Mouse (Mus musculus): ENCODE measurements around the gene Pwwp2b. TPM values are rescaled to one million over a fixed set of nuclear protein-coding genes. Genes with fewer than 3 reads are reported as not detected.

Gene Pwwp2b
- polyA plus RNA-seq, 1 experiment from 2014 or later: 11.6 TPM

DNA sequence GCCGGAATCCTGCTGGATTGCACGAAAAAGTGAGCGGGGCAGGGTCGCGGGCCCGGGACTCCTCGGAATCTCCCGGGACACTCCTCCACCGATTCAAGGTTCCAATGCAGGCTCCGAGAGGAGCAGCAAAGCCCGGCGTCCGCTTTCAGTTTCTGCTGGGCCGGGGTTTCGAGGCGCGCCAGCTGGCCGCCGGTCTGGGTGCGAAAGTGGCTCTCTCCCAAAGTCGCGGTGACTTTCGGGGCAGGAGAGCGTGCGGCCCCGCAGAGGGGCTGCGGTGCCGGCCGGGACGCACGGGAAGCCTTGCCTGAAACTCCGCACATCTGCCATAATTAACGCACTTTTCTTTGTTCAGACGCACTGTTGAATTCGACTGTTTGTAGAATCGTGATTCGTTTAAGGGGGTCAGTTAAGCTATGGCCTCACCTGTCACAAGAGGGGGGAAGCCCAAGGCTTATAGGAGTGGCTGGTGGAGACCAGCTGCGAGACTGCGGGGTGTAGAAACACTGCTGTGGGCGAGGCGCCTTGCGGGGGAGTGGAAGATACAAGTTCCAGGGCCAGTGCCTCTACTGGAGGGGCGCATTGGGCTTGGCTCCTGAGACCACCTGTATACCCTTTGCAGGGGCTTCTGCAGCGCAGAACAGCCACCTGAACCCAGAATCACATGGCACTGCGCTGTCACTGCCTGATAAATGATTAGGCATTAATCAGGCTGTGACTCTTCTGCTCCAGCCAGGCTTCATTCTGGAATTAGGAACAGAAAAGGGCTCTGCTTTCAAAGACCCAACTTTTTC lies 528 bp downstream of the Pwwp2b start:
- H3K27ac ChIP-seq (replicated peaks; ENCODE audit: low read depth, low read length): peak overlapping the region; percentile 82
- no peaks in the 10 kb centered on the region for H3K27me3 ChIP-seq (replicated peaks; ENCODE audit: control insufficient read depth, insufficient read depth, low read length)
- peak overlapping the region; percentile 98 for H3K4me2 ChIP-seq (ENCODE audit: low read depth, low read length)
- no peaks in the 10 kb centered on the region for H3K9me3 ChIP-seq (ENCODE audit: control insufficient read depth, low read length)
- peaks cover 41% of the 10 kb centered on the region for H3K4me1 ChIP-seq (ENCODE audit: control insufficient read depth, insufficient read depth, low read length)
- H3K36me3 ChIP-seq (ENCODE audit: control insufficient read depth, insufficient read depth, low read length): no peaks in the 10 kb centered on the region
- ATAC-seq (ENCODE audit: low read depth) (0 out of 2 replicates have a peak, but pooled peaks have one; percentile 4), DNase-seq (ENCODE audit: low spot score) (no peak)
- WGBS: under 1% methylated on average over 31 of the region's 45 CpGs
- H3K9ac ChIP-seq (ENCODE audit: low read depth, low read length): peak overlapping the region; percentile 86
- H3K4me3 ChIP-seq (ENCODE audit: low read depth, low read length): peak overlapping the region; percentile 74

DNA sequence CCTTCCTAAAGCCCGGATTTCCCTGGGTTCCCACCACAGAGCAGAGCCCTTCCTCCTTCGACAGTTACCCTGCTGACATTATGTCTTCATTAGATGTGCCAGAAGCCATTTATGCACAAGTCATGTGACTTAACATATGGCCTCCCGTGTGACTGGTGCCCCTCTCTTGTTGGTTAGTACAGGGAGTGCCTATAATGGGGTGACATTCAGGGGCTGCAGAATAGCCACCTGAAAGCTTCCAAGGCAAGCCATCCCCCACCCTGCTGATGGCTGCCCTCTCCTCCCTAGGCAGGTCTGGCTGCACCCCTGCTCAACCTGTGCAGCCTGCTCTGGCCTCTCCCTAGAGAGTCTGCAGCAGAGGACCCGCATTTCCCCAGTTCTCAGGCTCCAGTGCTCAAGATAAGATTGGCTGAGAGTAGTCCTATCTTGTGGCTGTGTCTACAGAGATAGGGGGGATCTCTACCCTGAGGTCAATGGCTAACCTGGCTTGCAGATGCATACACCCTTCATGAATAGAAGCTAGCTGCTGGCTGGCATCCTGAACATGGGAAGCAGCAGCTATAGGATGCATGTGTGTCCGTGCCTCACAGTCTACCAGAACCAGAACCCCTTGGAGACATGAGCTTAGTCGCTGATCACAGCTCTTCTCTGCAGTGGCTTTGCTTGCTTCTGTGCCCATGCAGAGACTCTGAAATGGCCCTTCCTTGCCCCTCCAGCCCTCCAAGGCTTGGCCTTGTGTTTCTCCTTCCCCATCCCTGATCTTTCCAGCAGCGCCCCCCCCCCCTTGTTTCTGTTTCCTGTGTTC lies 1.3 kb downstream of the Pwwp2b start:
- peaks cover 41% of the 10 kb centered on the region for H3K4me1 ChIP-seq (ENCODE audit: control insufficient read depth, insufficient read depth, low read length)
- no peak for DNase-seq (ENCODE audit: low spot score)
- WGBS: 35% methylated on average over 7 of the region's 7 CpGs

DNA sequence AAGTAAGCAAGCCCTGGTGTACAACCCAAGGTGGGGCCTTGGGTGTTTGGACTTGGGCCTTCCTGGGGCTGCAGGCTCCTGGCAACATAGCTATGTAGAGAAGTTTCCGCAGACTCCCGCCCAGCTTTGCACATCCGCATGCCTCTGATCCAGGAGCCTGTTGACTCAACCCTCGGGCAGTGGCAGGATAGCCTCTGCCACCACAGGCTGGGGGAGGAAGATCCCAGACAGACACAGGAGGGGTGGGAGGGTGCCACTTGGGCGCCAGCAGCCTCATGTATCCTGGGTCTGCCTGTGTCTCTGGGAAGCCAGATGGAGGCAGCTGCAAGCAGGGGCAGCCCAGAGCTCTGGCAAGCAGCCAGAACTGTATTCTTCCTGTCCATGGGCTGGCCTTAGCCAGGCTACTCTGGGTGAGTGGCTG lies 3.6 kb downstream of the Pwwp2b start:
- no peak overlapping the region for H3K4me3 ChIP-seq (ENCODE audit: low read depth, low read length)
- 72% methylated on average over 5 of the region's 5 CpGs for WGBS
- H3K9me3 ChIP-seq (ENCODE audit: control insufficient read depth, low read length): no peaks in the 10 kb centered on the region
- peaks cover 19% of the 10 kb centered on the region for H3K36me3 ChIP-seq (ENCODE audit: control insufficient read depth, insufficient read depth, low read length)
- ATAC-seq (ENCODE audit: low read depth): no peak
- peak; percentile 84 for DNase-seq (ENCODE audit: low spot score)
- H3K9ac ChIP-seq (ENCODE audit: low read depth, low read length): 0 out of 2 replicates have a peak overlapping the region, but pooled peaks have one; percentile 11
- H3K27ac ChIP-seq (replicated peaks; ENCODE audit: low read depth, low read length): peak overlapping the region; percentile 57
- no peaks in the 10 kb centered on the region for H3K27me3 ChIP-seq (replicated peaks; ENCODE audit: control insufficient read depth, insufficient read depth, low read length)
- H3K4me1 ChIP-seq (ENCODE audit: control insufficient read depth, insufficient read depth, low read length): peaks cover 38% of the 10 kb centered on the region
- no peak overlapping the region for H3K4me2 ChIP-seq (ENCODE audit: low read depth, low read length)

More for the DNA sequence above, 1.3 kb downstream of the Pwwp2b start:
- Histone ChIP-seq H3K9ac (ENCODE audit: low read depth, low read length) (peak overlapping the region; percentile 86), H3K27me3 (replicated peaks; ENCODE audit: control insufficient read depth, insufficient read depth, low read length) (no peaks in the 10 kb centered on the region), H3K4me2 (ENCODE audit: low read depth, low read length) (peak overlapping the region; percentile 98), H3K4me3 (ENCODE audit: low read depth, low read length) (peak overlapping the region; percentile 74), H3K9me3 (ENCODE audit: control insufficient read depth, low read length) (no peaks in the 10 kb centered on the region), H3K27ac (replicated peaks; ENCODE audit: low read depth, low read length) (no peak overlapping the region), H3K36me3 (ENCODE audit: control insufficient read depth, insufficient read depth, low read length) (no peaks in the 10 kb centered on the region)
- no peak for ATAC-seq (ENCODE audit: low read depth)

DNA sequence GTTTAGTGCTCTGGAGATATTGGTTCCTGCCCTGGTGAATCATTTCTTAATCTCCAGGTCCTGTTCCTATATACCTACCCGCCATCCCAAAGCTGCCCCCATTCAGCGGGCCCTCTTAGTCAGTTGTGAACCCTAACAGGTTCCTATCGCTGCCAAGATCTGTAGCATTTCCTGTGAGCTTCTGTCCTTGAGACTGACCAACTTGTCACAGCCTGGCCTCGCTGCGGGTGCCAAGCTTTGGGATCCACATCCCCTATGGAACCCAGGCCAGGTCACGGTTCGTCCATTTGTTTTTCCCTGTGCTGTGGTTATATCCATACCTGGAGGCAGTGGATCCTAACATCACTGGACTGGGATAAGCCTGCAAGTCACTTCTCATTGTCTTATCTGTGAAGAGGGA lies 4.3 kb downstream of the Pwwp2b start:
- H3K4me3 ChIP-seq (ENCODE audit: low read depth, low read length): no peak overlapping the region
- peaks cover 32% of the 10 kb centered on the region for H3K4me1 ChIP-seq (ENCODE audit: control insufficient read depth, insufficient read depth, low read length)
- no peak overlapping the region for H3K27ac ChIP-seq (replicated peaks; ENCODE audit: low read depth, low read length)
- WGBS: 88% methylated on average over 7 of the region's 7 CpGs
- H3K36me3 ChIP-seq (ENCODE audit: control insufficient read depth, insufficient read depth, low read length): peaks cover 19% of the 10 kb centered on the region
- H3K9ac ChIP-seq (ENCODE audit: low read depth, low read length): no peak overlapping the region
- ATAC-seq (ENCODE audit: low read depth): no peak
- no peak overlapping the region for H3K4me2 ChIP-seq (ENCODE audit: low read depth, low read length)
- no peak for DNase-seq (ENCODE audit: low spot score)
- no peaks in the 10 kb centered on the region for H3K9me3 ChIP-seq (ENCODE audit: control insufficient read depth, low read length)
- H3K27me3 ChIP-seq (replicated peaks; ENCODE audit: control insufficient read depth, insufficient read depth, low read length): no peaks in the 10 kb centered on the region

DNA sequence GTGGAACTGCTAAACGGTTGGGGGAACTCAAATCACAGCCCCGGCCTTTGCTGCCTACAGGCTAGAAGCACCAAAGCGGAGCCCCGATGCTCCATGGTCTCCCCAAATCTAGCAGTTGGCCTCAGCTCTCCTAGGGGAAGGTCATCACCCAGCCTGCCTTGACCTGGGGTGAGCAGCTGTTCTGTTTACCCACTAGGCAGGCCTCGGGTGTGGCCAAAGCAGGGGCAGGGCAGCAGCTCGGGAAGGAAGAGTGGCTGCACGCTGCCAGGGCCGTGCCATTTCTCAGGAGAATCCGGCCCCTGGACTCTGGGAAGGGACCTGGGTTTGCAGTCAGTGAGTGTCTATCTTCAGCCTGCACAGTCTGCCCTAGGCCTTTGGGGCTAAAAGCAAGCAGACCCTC lies 4.7 kb downstream of the Pwwp2b start:
- H3K27ac ChIP-seq (replicated peaks; ENCODE audit: low read depth, low read length): no peak overlapping the region
- no peak overlapping the region for H3K9ac ChIP-seq (ENCODE audit: low read depth, low read length)
- peaks cover 22% of the 10 kb centered on the region for H3K36me3 ChIP-seq (ENCODE audit: control insufficient read depth, insufficient read depth, low read length)
- no peak for ATAC-seq (ENCODE audit: low read depth)
- peaks cover 35% of the 10 kb centered on the region for H3K4me1 ChIP-seq (ENCODE audit: control insufficient read depth, insufficient read depth, low read length)
- DNase-seq (ENCODE audit: low spot score): no peak
- no peaks in the 10 kb centered on the region for H3K27me3 ChIP-seq (replicated peaks; ENCODE audit: control insufficient read depth, insufficient read depth, low read length)
- H3K4me2 ChIP-seq (ENCODE audit: low read depth, low read length): no peak overlapping the region
- no peaks in the 10 kb centered on the region for H3K9me3 ChIP-seq (ENCODE audit: control insufficient read depth, low read length)
- no peak overlapping the region for H3K4me3 ChIP-seq (ENCODE audit: low read depth, low read length)
- WGBS: 61% methylated on average over 9 of the region's 9 CpGs

DNA sequence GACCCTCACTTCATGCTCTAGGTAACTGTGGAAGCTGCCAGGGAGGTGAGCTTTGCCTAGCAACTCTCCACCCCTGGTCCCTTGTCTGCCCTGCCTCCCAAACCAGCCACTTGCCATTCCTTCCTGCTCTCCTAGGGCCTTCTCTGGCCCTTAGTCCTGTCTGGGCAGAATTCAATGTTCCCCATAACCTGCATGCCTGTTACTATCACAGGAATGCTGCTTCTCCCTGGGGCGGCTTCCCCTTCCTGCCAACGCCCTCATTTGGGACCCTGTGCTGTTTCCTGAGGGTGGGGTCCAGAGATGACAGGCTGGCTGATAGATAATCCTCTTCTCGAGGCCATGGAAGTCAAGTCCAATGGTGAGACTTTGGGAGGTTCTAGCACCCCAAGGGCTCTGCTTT lies 5.2 kb downstream of the Pwwp2b start:
- Histone ChIP-seq H3K4me1 (ENCODE audit: control insufficient read depth, insufficient read depth, low read length) (peaks cover 35% of the 10 kb centered on the region), H3K36me3 (ENCODE audit: control insufficient read depth, insufficient read depth, low read length) (peaks cover 23% of the 10 kb centered on the region), H3K27me3 (replicated peaks; ENCODE audit: control insufficient read depth, insufficient read depth, low read length) (no peaks in the 10 kb centered on the region), H3K9me3 (ENCODE audit: control insufficient read depth, low read length) (no peaks in the 10 kb centered on the region), H3K4me2 (ENCODE audit: low read depth, low read length) (no peak overlapping the region), H3K9ac (ENCODE audit: low read depth, low read length) (no peak overlapping the region), H3K27ac (replicated peaks; ENCODE audit: low read depth, low read length) (no peak overlapping the region), H3K4me3 (ENCODE audit: low read depth, low read length) (no peak overlapping the region)
- 63% methylated on average over 3 of the region's 3 CpGs for WGBS
- ATAC-seq (ENCODE audit: low read depth): no peak
- DNase-seq (ENCODE audit: low spot score): no peak

DNA sequence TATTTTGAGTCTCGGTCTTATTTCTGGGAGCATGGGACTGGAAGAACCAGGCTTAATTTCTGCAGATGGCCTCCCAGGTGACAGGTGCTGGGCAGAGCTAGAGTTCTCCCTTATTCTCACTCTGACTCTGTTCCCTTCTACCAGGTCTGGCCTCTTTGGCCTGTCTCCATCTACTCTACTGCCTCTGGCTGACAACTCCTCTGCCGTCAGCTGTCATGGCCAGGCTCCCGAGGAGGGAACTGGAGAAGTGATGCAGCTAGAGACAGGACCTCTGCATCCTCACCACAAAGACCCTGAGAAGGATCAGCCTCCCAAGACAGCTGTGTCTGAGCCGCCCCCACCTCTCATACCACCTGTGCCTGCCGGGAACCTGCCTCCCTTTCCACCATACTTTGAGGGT lies 6.3 kb downstream of the Pwwp2b start:
- no peak for ATAC-seq (ENCODE audit: low read depth)
- Histone ChIP-seq H3K27ac (replicated peaks; ENCODE audit: low read depth, low read length) (no peak overlapping the region), H3K4me3 (ENCODE audit: low read depth, low read length) (no peak overlapping the region), H3K4me1 (ENCODE audit: control insufficient read depth, insufficient read depth, low read length) (peaks cover 29% of the 10 kb centered on the region), H3K4me2 (ENCODE audit: low read depth, low read length) (no peak overlapping the region), H3K9ac (ENCODE audit: low read depth, low read length) (no peak overlapping the region), H3K36me3 (ENCODE audit: control insufficient read depth, insufficient read depth, low read length) (peaks cover 24% of the 10 kb centered on the region), H3K9me3 (ENCODE audit: control insufficient read depth, low read length) (no peaks in the 10 kb centered on the region), H3K27me3 (replicated peaks; ENCODE audit: control insufficient read depth, insufficient read depth, low read length) (no peaks in the 10 kb centered on the region)
- DNase-seq (ENCODE audit: low spot score): no peak
- WGBS: 78% methylated on average over 5 of the region's 5 CpGs

DNA sequence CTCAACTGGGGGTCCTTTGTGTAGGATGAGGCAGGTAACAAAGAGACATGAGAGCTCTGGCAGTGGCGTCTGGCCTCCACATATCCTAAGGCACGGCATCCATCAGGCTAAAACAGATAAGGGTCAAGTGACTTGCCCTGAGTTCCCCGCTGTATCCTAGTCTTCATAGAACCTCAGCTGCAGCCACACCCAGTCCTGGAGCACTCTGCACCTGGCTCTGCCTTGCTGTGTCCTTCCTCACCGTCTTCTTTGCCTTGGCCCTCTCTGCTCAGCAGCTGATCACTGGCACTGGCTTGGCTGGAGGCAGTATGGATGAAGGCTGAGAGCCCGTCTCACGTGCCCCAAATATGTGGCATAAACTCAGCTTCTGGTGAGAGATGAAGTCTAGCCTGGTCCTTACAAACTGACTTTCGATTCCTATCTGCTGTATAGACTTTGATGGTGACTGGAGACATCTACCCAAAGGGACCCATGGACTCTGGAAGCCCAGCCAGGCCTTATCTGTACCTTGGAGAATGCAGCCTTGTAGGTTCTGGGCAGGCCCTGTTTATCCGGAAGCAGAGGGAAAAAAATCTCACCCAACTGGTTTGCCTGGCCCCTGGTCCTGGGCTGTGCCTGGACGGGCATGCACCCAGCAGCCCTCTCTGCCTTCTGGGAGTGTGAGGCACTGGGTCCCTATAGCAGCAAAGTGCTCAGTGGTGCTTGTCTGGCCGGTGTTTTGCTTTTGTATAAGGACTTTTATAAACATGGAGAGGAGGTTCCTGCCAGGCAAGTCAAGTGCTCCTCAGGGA lies 9.7 kb downstream of the Pwwp2b start:
- Histone ChIP-seq H3K9me3 (ENCODE audit: control insufficient read depth, low read length) (0 out of 2 replicates have a peak, but pooled peaks cover 5% of the 10 kb centered on the region), H3K9ac (ENCODE audit: low read depth, low read length) (no peak overlapping the region), H3K4me1 (ENCODE audit: control insufficient read depth, insufficient read depth, low read length) (0 out of 2 replicates have a peak, but pooled peaks cover 6% of the 10 kb centered on the region), H3K4me3 (ENCODE audit: low read depth, low read length) (no peak overlapping the region), H3K27ac (replicated peaks; ENCODE audit: low read depth, low read length) (peak overlapping the region; percentile 59), H3K36me3 (ENCODE audit: control insufficient read depth, insufficient read depth, low read length) (peaks cover 32% of the 10 kb centered on the region), H3K27me3 (replicated peaks; ENCODE audit: control insufficient read depth, insufficient read depth, low read length) (no peaks in the 10 kb centered on the region), H3K4me2 (ENCODE audit: low read depth, low read length) (no peak overlapping the region; the same call in 1 of the 2 replicates)
- WGBS: 60% methylated on average over 10 of the region's 10 CpGs
- ATAC-seq (ENCODE audit: low read depth) (peak; percentile 93), DNase-seq (ENCODE audit: low spot score) (peak; percentile 74)

All from embryonic facial prominence, embryonic 14.5 days (tissue).